Mouse (Mus musculus) NIH3T3 (cell line): ENCODE measurements around the gene Gm15114.
"Not testable (repeated sequence)": the region's sequence is repeated elsewhere in the genome, so short reads cannot be mapped to it uniquely, and the experiment has no call there.

ENCODE experiments used
- DNase-seq: peaks from one replicate; pipeline ENCODE4 v3.0.0-alpha.2; 2012; ENCODE audit warnings: low read depth

Gm15114 gene

DNA sequence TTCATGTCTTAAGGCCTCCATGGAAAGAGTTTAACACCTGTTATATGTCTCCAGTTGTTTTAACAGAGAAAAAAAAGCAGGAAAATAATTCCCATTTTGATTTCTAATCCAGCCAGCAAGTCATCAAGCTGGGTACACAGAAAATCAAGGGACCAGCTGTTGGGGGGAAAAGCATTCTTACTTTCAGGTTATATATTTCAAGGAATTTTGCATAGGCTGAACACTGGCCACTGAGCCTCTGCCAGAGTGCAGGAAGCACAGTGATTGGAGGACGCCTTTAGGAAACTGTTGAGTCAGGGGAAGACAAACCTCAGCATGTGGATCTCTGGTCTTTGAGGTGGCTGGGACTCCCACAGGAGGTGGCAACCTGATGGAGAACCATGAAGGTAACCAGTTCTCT lies at the start of gene Gm15114:
Gene Gm15114 (plus strand): TSS at position 301 of the 400 bp plus-strand sequence.
- not testable (repeated sequence) for DNase-seq
